Mouse (Mus musculus) left cerebral cortex, adult 11 months (tissue): ENCODE measurements around the gene 4930590J08Rik.

Source experiments
- DNase-seq: peaks from one replicate; pipeline ENCODE4 v3.0.0; 2022; ENCODE audit warnings: low spot score

Gene 4930590J08Rik

DNA sequence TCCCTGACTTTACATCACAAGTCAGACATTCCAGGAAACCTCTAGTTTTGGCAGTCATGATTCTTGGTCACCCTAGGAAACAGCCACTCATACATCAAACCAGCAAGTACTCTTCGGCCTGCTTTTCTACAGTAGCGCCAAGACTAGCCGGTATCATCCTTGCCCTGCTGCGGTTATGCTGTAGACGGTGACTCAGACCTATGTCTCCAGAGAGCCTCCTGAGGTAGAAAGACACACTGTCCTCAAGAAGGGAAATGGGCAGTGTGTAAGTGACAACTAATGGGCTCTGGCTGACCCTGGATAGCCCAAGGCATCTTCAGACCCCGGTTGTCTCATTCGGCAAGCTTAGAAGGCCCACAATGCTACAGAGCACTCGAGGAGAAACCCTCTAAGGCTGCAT, 62.5 kb downstream of the 4930590J08Rik start:
- DNase-seq: no peak

GRCm38 (mm10) chr6:91966006-91966405, 63.4 kb downstream of the 4930590J08Rik start:
- no peak for DNase-seq

GRCm38 (mm10) chr6:91972201-91972646, 69.6 kb downstream of the 4930590J08Rik start:
- DNase-seq: no peak

GRCm38 (mm10) chr6:91973972-91974371, 71.4 kb downstream of the 4930590J08Rik start:
- DNase-seq: no peak

- DNase-seq: no peak
Observed at GRCm38 (mm10) chr6:91978371-91979300, 76.0 kb downstream of the 4930590J08Rik start, which contains the start of gene Fgd5. Gene Fgd5, plus strand, starts transcription at chr6:91978878.

GRCm38 (mm10) chr6:91979301-91979996, 76.8 kb downstream of the 4930590J08Rik start:
- no peak for DNase-seq

DNA sequence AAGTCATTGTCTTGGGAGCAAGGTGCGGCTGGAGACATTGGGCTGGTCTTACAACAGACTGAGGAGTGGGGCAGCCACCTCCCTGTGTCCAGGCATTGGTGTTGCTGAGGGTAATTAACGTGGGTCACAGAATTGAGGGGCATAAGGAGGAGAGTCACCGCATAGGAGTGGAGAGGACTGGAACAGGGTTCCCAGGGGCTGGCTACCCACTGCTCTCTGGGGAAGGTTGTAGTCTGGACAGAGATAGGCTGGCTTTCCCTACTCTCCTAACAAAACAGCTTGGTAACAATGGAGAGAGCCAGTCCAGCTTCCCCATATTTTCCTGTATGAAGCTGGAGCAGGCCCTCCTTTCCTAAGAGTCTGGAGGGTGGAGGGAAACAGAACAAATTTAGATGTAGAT, 77.4 kb downstream of the 4930590J08Rik start:
- no peak for DNase-seq

GRCm38 (mm10) chr6:91990101-91990500, 87.5 kb downstream of the 4930590J08Rik start:
- DNase-seq: no peak

- no peak for DNase-seq
Observed at GRCm38 (mm10) chr6:91992823-91993222, 90.2 kb downstream of the 4930590J08Rik start.

DNA sequence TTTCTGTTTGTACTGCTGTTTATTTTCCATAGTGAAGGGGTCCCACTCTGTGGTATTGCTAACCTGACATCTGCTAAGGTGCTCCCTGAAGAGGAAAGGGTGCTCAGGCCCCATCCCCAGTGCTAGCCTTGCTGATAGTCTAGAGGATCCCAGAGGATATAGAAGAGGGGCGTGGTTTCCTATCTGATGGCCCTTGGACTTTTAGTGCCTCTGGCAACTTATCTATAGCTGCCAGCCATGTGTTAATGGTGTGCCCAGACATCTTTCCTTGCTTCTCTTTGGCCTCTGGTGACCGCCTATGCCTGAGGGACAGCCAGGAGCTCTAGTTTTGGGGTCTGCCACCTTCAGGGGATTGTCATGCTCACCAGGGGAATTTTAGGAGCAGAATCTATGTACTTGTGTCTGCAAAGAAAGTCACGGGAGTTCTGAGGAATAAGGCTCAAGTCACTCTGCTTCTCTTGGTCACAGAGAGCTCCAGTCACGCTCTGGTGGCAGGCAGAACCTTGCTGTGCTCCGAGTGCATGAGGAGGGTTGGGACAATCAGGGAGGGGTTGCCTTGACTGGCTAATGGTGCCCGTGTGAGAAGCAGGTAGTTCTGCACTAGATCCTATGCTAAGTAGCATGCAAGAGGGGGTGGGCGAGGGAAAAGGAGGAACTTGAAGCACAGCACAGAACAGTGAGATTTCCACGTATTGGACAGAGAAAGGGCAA, 91.3 kb downstream of the 4930590J08Rik start:
- no peak for DNase-seq

DNA sequence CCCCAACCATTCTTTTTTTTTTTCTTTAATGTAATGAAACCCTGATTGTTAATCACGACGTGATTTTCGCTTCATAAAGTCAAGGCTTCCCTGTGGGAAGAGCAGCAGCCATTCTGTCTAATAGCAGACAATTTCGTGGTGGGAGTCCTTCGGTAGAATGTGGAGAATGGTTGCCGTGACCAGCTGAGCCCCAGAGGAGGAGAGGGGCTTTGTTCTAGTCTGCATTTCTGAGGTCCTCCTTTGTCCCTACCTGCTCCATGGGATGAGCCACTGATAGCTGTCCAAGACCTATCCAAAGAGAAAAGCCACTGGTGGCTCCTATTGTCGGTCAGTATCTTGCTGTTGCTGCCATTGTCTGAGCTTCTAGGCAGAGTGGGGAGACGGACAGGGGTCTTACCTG, 93.5 kb downstream of the 4930590J08Rik start:
- DNase-seq: no peak
